Mouse (Mus musculus) spleen, adult 18-20 months (tissue): ENCODE measurements at regions not wholly inside any gene's neighbourhood (a gene's known extent, or its start where the extent isn't known, plus 50 kb on each side); places are given as distances from the start of the nearest gene placed in this dataset.

Experiments used
- DNase-seq, 2 experiments: peaks; one replicate each; pipeline ENCODE4 v3.0.0; 2022; ENCODE audit warnings: mixed read lengths in 2 of 2

GRCm38 (mm10) chr2:50519129-50519504 is 222.5 kb upstream of the Mmadhc start:
- DNase-seq: no peak

- no peak for DNase-seq
Measured at GRCm38 (mm10) chr2:50518371-50519128, 221.9 kb upstream of the Mmadhc start.

- no peak for DNase-seq
Measured at GRCm38 (mm10) chr2:50513276-50513675, 216.7 kb upstream of the Mmadhc start.

- no peak for DNase-seq
Measured at GRCm38 (mm10) chr2:50498713-50499112, 202.1 kb upstream of the Mmadhc start.

GRCm38 (mm10) chr2:50496057-50496433 is 199.4 kb upstream of the Mmadhc start:
- DNase-seq: no peak

DNA sequence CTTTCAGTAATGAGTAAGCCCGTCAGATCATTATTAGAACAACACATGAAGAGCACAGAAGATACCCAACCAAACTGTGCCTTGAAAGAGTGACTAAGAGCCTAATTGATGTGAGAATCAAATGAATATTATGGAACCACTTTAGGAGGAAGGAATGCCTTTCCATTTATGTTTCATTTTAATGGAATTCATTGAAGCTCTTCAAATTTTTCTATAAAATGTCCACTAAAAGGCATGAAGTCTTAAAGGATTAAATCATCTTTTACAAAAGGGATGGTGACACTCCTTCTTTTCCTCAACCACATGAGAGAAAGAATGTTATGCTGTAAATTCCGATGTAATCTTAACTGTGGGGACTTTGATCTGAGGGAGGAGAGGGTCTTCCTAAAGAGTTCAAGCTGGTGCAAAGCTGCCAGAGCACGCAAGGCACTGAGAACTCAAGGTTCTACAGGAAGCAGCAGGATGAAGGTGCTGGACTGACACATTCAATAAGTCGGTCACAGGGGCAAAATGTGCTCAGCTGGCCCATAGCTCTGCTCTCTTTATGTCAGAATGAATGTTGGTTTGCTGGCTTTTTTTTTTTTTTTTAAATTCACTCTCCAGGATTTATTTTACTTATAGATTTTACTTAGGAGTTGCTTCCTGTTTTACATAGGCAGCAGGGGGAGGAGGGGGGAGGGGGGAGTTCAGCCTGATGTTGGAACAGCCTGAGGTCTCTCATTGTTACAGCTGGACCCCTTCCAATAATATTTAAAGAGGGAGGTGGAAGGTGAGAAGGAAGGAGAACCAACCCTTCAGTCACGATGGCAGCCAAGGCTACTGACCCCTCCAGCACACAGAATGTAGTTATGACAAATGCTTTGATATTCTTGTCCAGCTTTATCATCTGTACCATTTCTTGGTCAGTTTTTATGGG is 198.8 kb upstream of the Mmadhc start:
- no peak for DNase-seq

GRCm38 (mm10) chr2:50493597-50494335 is 197.2 kb upstream of the Mmadhc start:
- no peak for DNase-seq

DNA sequence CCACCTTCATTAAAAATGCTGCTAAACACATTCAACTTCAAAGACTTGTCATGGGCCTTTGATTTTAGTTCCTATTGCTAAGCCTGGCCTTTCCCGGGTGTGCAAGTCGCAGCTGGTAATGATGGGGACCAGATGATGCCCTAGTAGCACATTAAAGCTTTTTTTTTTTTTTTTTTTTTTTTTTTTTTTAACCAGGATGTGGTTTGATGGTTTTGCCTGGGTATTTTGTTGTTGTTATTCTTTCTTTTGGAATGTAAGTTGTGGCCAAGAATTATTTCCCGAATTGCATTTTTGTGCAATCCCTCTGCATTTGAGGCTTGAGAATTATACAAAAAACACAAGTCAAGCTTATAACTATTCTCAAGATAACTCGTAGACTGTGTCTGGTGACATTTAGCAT is 167.2 kb upstream of the Mmadhc start:
- no peak for DNase-seq

GRCm38 (mm10) chr2:50462378-50462777 is 165.8 kb upstream of the Mmadhc start:
- no peak for DNase-seq

- DNase-seq: no peak
Measured at GRCm38 (mm10) chr2:50456654-50457053, 160.1 kb upstream of the Mmadhc start.

DNA sequence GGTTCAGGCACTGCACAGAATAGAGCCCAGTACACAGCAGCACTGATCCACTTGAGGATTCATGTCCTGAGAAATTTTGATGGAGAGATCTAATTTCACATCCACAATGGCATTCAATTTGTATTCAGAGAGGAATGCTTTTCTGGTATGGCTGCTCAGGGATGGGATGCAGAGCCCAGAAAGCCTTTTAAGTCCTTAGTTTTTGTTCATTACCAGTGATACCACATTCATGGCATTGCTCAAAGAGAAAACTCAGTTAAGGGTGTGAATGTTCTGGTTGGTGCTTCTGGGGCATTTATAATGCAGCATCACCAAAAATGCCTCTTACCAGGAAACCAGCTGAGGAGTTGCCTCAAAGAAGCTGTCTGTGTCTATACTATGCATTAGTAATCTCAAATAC is 151.5 kb upstream of the Mmadhc start:
- no peak for DNase-seq

GRCm38 (mm10) chr2:50445963-50446485 is 149.4 kb upstream of the Mmadhc start:
- DNase-seq: no peak

GRCm38 (mm10) chr2:50440333-50440732 is 143.7 kb upstream of the Mmadhc start:
- DNase-seq: no peak

DNA sequence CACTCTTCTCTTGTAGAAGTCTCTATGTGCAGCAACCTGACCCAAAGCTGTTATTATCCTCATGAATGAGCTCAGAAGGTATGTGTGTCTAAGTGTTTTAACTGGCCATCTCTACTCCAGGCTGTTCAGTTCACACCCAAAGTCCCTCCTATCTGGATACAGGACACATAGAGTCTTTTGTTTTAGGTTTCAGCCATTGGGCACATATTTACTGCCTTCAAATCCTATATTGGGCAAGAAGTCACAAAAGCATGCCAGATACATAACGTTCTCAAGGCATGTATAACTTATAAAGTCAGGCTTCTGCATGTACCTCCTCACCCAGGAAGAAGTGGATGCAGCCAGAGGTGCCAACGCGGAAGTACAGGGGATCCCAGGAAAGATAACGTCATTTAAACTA is 136.6 kb upstream of the Mmadhc start:
- DNase-seq: no peak

GRCm38 (mm10) chr2:50425151-50425550 is 128.6 kb upstream of the Mmadhc start:
- DNase-seq: no peak

- DNase-seq: no peak
Measured at GRCm38 (mm10) chr2:50419648-50420047, 123.0 kb upstream of the Mmadhc start.

GRCm38 (mm10) chr2:50417643-50418042 is 121.0 kb upstream of the Mmadhc start:
- DNase-seq: no peak

GRCm38 (mm10) chr2:50417135-50417534 is 120.5 kb upstream of the Mmadhc start:
- DNase-seq: no peak

DNA sequence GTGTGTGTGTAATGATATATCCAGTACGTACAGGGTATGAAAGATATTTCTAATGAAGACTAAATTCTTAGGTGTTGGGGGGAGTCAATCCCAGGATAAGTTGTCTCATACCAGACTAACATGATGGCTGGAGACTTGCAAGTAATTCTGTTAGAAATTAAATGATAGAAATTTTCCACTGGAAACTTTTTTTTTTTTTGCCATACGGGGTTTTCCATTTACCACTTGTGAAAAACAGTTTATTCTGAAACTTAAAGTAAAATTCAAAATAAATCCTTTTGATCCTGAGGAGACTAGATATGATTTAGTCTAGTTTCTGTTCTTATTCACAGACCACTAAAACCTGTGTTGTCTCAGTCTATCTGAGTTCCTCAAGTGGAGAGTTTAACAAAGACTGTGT is 119.5 kb upstream of the Mmadhc start:
- DNase-seq: no peak

- no peak for DNase-seq
Measured at GRCm38 (mm10) chr2:50405932-50406331, 109.3 kb upstream of the Mmadhc start.

DNA sequence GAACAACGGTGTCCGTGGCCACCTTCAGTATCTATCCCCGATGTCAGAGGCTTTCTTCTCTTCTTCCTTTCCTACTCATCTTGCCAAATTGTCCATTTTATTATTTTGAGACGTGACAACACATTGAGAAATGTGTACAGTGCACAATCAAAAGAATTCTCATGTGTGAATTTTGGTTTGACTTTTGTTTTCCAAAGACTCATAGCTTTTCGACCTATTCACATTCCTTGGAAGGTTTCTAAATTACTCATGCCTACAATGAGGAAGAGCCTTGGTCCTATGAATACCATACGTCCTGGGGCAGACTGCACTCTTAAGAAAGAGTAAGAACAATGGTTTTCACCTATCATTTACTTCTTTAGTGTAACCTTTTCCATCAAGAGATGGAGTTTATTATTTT is 106.5 kb upstream of the Mmadhc start:
- no peak for DNase-seq

- no peak for DNase-seq
Measured at GRCm38 (mm10) chr2:50398576-50398975, 102.0 kb upstream of the Mmadhc start.
